Mouse (Mus musculus) liver, adult (tissue): ENCODE measurements around the gene Sfi1.

ENCODE experiments used
- GATA4 ChIP-seq: IDR thresholded peaks from 2 replicates; pipeline ENCODE4 v1.6.1; 2014; ENCODE audit warnings: mild to moderate bottlenecking, low read length; ENCODE audit not compliant: insufficient replicate concordance

Gene Sfi1

DNA sequence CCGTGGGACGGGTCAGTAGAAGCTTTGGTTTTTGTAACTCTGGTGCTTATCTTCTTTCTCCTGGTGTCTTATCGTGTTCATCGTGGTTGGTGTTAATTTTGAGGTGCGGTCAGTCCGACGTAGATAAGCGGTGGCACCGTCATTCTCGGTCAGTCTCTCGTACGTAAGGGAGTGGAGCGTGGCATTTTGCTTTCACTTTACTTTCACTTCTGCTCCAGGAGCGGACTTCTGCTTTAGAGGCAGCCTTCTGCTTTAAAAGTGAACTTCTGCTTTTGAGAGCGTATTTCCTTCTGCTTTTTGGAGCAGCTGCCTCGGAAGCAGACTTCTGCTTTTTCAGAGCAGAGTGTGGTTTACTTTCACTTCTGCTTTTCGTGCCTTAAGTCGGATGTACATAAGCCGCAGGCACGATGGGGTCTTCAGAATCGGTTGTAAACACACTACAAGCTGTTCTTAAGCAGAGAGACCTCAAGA lies 88.0 kb downstream of the Sfi1 start:
- no peak for TF ChIP-seq GATA4

- no peak for TF ChIP-seq GATA4
Measured at GRCm38 (mm10) chr11:3103619-3104164, 89.6 kb downstream of the Sfi1 start.

DNA sequence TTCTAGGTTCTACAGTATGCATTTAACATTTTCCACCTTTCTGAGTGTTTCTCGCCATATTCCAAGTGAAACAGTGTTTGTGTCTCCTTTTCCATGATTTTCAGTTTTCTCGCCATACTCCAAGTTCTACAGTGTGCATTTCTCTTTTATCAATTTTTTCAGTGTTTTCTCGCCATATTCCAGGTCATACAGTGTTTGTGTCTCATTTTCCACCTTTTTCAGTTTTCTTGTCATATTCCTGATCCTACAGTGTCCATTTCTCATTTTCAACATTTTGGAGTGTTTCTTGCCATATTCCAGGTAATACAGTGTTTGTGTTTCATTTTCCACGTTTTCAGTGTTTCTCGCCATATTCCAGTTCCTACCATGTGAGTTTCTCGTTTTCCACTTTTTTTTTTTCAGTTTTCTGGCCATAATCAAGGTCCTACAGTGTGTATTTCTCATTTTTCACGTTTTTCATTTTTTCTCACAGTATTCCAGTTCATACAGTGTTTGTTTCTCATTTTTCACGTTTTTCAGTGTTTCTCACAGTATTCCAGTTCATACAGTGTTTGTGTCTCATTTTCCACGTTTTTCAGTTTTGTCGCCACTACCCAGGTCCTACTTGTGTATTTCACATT lies 91.3 kb downstream of the Sfi1 start:
- peak; percentile 70 for TF ChIP-seq GATA4

GRCm38 (mm10) chr11:3101072-3101874 lies 92.0 kb downstream of the Sfi1 start:
- TF ChIP-seq GATA4 = no peak
